Mouse (Mus musculus): Measurements from ENCODE around the gene Ubtd1. TPM values are rescaled to one million over a fixed set of nuclear protein-coding genes. Genes with fewer than 3 reads are reported as not detected.
"Not testable (repeated sequence)": the region's sequence is repeated elsewhere in the genome, so short reads cannot be mapped to it uniquely, and the experiment has no call there.

The Ubtd1 gene
- total RNA-seq, 1 experiment from 2014 or later: 3.6 TPM

DNA sequence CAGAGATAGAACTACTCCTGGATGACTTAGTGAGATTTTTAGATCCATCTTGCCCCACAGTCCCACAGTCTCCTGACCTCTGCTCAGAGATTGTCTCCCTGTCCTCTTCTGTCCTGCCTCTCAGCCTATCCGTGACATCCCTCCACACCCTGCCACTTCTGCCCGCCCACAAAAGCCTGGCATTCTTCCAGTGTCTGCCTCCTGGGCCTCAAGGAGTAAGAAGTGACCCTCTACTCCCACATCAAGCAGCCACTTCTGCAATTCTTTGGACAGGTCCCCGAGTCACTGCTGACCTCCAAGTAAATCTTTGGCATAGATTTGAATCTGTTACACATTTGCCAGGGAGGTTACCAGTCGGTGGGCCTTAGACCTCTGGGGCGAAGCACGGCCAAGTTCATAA lies 72.7 kb downstream of the Ubtd1 start:
- 0 out of 2 replicates have a peak, but pooled peaks have one; percentile 36 for ATAC-seq (replicated peaks; ENCODE audit: low read depth, poor library complexity, severe bottlenecking)

DNA sequence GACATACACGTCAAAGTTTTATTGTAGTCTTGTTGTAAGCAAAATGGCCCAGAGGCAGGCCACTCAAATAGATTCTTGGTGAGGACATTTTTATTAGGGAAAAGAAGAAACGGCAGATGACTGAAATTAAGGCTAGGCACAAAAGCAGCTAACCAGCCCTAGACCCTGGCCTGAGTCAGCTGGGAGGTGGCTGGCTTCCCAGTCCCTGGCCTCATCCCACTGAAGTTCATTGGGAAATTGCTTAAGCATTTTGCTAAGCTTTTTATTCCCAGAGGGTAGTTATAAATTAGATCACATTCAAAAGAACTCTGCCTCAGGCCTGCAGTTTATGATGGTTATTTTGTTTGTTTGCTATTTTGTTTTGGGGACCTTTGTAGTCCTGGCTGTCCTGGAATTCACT lies 74.3 kb downstream of the Ubtd1 start:
- ATAC-seq (replicated peaks; ENCODE audit: low read depth, poor library complexity, severe bottlenecking): no peak

- no peak for ATAC-seq (replicated peaks; ENCODE audit: low read depth, poor library complexity, severe bottlenecking)
These were observed 75.3 kb downstream of the Ubtd1 start for GRCm38 (mm10) chr19:42056719-42057409.

GRCm38 (mm10) chr19:42058426-42058825 lies 76.9 kb downstream of the Ubtd1 start:
- no peak for ATAC-seq (replicated peaks; ENCODE audit: low read depth, poor library complexity, severe bottlenecking)

GRCm38 (mm10) chr19:42061443-42061842 lies 79.9 kb downstream of the Ubtd1 start:
- no peak for ATAC-seq (replicated peaks; ENCODE audit: low read depth, poor library complexity, severe bottlenecking)

DNA sequence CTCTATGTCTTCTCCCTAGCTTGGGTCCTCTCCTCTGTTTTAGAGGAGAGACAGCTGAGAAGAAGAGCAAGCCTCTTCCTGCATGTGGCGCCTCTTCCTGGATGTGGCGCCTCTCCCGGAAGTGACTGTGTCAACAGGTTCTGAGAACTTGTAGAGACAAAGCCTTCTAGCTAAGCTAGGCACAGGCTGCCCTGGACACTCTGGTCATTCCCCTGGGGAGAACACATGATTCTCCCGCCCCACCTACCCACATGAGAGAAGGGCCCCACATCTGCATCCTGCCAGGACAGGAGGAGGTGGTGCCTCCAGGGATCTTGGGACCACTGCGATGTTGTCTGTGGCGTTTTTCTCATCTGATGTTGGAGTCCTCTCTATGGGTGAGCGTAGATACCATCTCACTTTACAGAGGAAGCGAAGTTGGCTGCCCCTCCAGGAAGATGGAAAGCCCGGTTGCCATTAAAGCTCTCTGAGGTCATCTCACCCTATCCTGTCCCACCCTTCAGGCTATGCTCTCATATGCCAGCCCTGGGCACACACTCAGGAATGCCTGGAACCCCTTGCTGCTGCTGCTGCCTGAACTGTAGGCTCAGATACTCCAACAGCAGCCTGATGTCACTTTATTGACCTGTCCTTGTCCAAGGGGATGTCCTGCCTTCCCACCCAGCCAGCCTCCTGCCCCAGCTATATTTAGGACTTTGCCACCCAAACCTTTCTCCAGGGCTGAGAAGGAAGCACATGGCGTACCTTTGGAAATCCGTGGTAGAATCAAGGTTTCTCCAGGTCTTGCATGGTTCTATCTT lies 87.1 kb downstream of the Ubtd1 start:
- no peak for ATAC-seq (replicated peaks; ENCODE audit: low read depth, poor library complexity, severe bottlenecking)

DNA sequence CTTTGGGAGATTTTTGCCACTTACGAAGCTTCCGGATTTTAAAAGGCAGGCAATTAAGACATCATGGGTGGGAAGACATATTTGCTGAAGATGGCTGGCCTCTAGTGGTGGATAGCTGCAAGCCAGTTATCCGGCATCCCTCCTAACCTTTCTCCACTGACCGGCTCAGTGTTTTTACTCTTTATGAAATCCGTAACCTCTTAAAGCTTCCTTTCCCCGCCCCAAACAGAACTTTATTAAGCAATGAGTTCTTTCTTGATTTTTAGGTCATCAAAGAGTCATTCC lies 87.6 kb downstream of the Ubtd1 start:
- 0 out of 2 replicates have a peak, but pooled peaks have one; percentile 29 for ATAC-seq (replicated peaks; ENCODE audit: low read depth, poor library complexity, severe bottlenecking)

DNA sequence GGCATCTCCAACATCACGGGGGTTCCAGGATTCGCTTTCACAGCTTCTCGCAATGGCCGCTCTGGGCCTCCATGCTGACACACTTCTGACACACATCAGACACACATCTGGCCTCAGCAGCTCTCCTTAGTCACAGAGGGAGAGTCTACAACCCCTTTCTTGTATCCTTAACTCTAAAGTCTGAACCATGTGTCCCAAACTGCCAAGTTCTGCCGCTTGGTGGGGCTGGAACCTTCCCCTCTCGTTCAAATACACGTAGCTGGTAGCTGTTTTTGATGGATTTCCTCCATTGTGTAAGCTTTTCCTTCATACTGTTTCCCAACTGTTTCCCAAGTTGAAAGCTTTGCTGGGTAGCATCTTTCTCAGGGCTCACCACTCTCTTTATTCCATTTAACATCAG lies 89.7 kb downstream of the Ubtd1 start:
- no peak for ATAC-seq (replicated peaks; ENCODE audit: low read depth, poor library complexity, severe bottlenecking)

- 0 out of 2 replicates have a peak, but pooled peaks have one; percentile 15 for ATAC-seq (replicated peaks; ENCODE audit: low read depth, poor library complexity, severe bottlenecking)
These were observed 90.5 kb downstream of the Ubtd1 start for GRCm38 (mm10) chr19:42071886-42072608.

DNA sequence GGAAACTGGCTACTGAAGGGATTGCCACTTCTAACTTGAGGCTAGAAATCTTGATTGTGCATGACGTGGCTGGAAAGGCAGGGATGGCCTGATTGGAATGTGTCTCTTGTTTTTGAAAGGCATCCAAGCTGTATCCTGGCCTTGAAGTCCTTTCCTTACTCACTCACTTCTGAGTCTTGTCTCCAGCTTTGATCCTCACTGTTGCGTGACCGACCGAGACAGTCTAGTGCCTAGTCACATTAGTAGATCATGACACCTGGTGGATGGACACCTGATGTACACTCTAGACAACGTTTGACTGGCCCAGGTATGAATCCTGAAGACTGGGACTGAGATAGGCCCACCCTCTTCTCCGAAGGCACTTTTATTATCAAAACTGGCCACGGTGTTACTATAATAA lies 91.2 kb downstream of the Ubtd1 start:
- ATAC-seq (replicated peaks; ENCODE audit: low read depth, poor library complexity, severe bottlenecking): no peak

GRCm38 (mm10) chr19:42075051-42075450 lies 93.5 kb downstream of the Ubtd1 start:
- no peak for ATAC-seq (replicated peaks; ENCODE audit: low read depth, poor library complexity, severe bottlenecking)

- no peak for ATAC-seq (replicated peaks; ENCODE audit: low read depth, poor library complexity, severe bottlenecking)
These were observed 94.4 kb downstream of the Ubtd1 start for GRCm38 (mm10) chr19:42075992-42076391.

DNA sequence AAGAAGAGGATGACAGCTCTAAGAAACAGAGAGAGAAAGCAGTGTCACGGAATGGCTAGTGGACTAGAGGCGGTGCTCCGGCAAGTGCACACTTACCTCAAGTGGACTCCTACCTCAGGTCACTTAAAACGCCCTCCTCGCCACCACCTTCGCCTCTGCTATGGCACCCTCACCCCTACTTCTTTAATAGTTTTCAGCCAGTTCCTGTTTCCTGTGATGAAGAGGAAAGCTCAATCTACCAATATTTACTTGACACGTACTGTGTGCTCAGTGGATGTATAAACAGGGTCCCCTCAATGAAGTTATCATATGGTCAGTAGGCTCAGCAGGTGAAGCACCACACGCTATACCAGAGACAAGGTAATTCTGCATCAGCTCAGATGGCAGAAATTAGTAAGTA lies 97.0 kb downstream of the Ubtd1 start:
- ATAC-seq (replicated peaks; ENCODE audit: low read depth, poor library complexity, severe bottlenecking): no peak

GRCm38 (mm10) chr19:42079006-42079405 lies 97.4 kb downstream of the Ubtd1 start:
- ATAC-seq (replicated peaks; ENCODE audit: low read depth, poor library complexity, severe bottlenecking): no peak

DNA sequence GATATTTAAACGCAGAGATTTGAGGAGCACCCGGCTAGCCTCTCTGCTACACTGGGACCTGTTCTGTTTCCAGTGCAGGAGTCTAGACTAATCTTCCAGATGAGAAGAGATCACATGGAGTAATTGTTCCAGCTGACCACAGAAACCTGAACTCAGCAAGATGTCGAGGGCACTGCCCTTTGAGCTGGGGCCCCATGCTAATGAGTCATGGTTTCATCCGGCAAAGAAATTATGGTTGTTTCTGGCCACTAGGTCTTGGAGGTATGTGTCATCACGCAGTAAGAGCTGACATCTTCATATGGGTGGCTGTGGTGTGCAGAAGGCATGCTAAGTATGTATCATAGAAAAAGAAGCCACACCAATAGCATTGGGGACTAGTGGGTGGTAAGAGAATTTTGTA lies 98.4 kb downstream of the Ubtd1 start:
- no peak for ATAC-seq (replicated peaks; ENCODE audit: low read depth, poor library complexity, severe bottlenecking)

- ATAC-seq (replicated peaks; ENCODE audit: low read depth, poor library complexity, severe bottlenecking): no peak
These were observed 98.9 kb downstream of the Ubtd1 start for GRCm38 (mm10) chr19:42080469-42080868.

DNA sequence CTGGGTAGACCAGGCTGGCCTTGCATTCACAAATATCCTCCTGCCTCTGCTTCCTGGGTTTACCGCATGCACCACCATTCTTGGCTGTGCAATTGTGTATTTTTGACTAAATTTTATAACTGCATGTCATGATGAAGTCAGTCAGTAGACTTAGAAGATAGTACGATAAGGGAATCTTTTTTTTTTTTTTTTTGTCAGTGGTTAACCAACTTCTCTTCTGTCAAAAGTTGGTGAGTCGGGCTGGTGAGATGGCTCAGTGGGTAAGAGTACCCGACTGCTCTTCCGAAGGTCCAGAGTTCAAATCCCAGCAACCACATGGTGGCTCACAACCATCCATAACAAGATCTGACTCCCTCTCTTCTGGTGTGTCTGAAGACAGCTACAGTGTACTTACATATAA lies 100.0 kb downstream of the Ubtd1 start:
- ATAC-seq (replicated peaks; ENCODE audit: low read depth, poor library complexity, severe bottlenecking): not testable (repeated sequence)

Measured in common myeloid progenitor, adult 5-6 weeks (primary cell).